Mouse (Mus musculus): Measurements from ENCODE around the gene Axin1.

The Axin1 gene

DNA sequence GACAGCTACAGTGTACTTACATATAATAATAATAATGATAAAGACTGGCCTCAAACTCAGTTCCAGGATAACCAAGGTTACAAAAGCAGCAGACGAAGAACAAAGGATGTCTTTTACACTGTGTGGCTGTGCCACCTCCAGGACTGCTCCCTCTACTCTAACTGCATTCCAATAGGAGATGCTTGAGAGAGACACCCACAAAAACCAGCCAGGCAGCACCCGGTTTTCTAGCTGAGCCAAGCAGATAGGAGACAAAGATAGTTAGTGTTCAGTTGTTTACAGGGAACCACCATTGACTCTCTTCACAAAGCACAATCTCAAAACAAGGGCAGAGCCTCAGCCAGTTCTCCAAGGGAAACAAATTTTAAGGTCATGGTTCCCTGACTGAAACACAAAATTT lies 101.1 kb downstream of the Axin1 start:
- in situ Hi-C loops (cut with MseI, MboI), result no loop called here

DNA sequence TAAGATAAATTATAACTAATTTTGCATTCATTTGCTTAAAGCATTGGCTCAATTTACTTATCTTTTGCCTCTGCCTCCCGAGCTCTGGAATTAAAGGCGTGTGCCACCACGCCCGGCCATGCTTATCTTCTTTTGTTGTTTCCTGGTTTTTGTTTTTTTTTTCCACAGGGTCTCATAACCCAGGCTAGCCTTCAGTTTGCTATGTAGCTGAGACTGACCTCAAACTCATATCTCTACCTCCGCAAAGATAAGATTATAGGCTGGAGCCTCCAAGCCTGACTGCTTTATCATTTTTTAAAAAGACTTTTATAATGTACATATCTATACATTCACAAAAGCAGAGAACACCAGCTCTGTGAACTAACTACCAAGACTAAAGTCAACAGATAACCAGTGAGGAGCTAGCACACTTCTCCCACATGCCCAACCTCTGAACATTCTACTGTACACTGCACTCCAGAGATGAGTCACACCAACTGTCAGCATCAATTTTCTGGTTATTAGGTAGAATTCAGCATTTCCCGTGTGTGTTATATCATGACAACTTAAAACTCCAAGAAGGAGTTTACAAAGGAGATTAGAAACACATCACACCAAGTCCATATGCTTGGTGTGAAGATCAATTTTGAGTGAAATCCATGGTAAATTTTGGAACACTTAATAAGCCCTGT lies 101.8 kb downstream of the Axin1 start:
- in situ Hi-C loops (cut with MseI, MboI), result no loop called here

DNA sequence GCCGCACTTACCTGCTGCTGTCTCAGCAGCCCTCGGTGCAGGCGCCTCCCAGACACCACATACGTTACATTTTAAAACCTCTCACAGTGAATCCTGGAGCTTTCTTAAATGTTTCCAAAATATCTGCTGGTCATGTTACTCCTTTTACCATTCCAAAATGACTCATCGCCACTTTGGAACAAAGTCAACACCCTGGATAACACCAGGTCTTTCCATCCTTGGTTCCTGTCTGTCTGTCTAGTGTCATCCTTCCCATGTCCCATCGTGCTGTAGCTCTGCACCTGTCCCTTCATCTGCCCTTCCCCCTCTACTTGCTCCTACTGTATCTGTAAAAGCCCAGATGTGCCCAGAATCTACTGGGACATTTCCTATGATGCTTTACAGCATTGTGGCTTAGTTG lies 102.5 kb downstream of the Axin1 start:
- in situ Hi-C loops (cut with MseI, MboI), result no loop called here

DNA sequence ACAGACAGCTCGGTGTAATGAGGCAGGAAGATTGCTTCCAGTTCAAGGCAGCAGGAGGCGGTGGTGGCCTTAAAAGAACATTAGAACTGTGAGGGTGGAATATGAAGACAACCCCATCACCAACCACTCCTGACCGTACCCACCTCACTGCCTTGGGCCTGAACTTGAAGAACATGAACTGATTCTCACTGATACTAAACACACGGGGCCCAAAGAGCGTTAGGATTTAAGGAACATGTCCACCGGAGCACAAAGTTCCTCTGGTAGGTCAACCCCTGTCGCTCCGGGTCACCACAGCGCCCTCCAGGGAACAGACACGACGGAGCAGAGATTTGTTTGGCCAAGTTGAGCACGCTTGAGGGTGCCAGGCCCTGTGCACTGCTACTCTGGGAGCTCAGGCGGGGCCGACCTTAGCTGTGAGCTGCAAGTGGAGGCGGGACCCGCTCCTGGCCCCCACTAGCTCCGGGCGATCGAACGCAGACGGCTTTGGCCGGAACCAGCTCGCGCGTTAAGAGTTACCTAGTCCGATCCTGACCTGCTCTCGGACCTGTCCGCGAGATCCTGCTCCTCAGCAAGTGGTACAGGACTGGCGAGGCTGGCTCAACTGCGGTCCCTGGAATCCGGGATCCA lies 105.1 kb downstream of the Axin1 start:
- in situ Hi-C loops (cut with MseI, MboI), result no loop called here

DNA sequence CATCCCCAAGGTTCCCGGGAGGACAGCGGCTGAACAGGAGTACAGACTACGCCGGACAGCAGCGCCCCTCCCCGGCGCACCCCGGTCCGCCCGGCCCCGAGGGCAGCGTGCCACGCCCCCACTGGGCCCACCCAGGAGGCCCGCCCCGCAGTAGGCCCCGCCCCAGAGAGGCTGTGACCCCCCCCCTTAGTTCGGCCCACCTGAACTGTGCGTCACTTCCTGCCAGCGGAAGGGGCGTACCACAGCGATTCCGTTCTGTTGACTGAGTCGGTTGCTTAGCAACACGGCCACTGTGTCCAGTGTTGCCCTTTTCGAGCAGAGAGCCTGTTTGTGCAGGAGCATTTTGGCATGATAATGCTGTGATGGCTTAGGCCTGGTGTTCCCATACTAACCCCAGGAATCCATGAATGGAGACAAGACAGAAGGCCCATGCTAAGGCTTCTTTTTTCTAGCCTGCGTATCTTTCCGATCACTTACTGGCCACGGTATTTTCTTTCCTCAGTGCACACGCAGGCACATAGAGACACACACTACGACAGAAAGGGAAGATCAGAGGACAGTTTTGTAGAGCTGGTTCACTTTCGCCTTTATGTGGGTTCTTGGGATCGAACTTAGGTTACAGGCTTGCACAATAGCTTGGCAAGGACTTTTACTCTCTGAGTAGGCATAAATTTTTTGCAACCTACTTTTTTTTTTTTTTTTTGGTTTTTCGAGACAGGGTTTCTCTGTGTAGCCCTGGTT lies 105.8 kb downstream of the Axin1 start, which contains the start of gene Fam234a:
Fam234a (minus strand) TSS at position 142 of the 741 bp plus-strand sequence.
- in situ Hi-C loops (cut with MseI, MboI), result no loop called here
